Mouse (Mus musculus): ENCODE measurements around the gene Igf1. TPM values are rescaled to one million over a fixed set of nuclear protein-coding genes. Genes with fewer than 3 reads are reported as not detected.

Gene Igf1
- total RNA-seq, 2 experiments from 2014 or later = 14.5 to 14.7 TPM

GRCm38 (mm10) chr10:87894461-87895120, 36.5 kb downstream of the Igf1 start:
- intact Hi-C loops (cut with DNase I) = no loop called here
- DNase-seq = no peak

- DNase-seq = no peak
- intact Hi-C loops (cut with DNase I) = no loop called here
Measured at GRCm38 (mm10) chr10:87895351-87895750, 37.3 kb downstream of the Igf1 start.

- intact Hi-C loops (cut with DNase I) = no loop called here
- DNase-seq = no peak
Measured at GRCm38 (mm10) chr10:87897331-87897730, 39.3 kb downstream of the Igf1 start.

- DNase-seq = no peak
- intact Hi-C loops (cut with DNase I) = no loop called here
Measured at GRCm38 (mm10) chr10:87898826-87899225, 40.8 kb downstream of the Igf1 start.

GRCm38 (mm10) chr10:87901916-87902315, 43.9 kb downstream of the Igf1 start:
- DNase-seq = no peak
- intact Hi-C loops (cut with DNase I) = no loop called here

GRCm38 (mm10) chr10:87904324-87904723, 46.3 kb downstream of the Igf1 start:
- no peak for DNase-seq
- intact Hi-C loops (cut with DNase I) = no loop called here

GRCm38 (mm10) chr10:87905087-87905486, 47.0 kb downstream of the Igf1 start:
- DNase-seq = no peak
- intact Hi-C loops (cut with DNase I) = no loop called here

- intact Hi-C loops (cut with DNase I) = no loop called here
- DNase-seq = no peak
Measured at GRCm38 (mm10) chr10:87906121-87906520, 48.1 kb downstream of the Igf1 start.

- DNase-seq = no peak
- intact Hi-C loops (cut with DNase I) = no loop called here
Measured at GRCm38 (mm10) chr10:87906757-87907307, 48.8 kb downstream of the Igf1 start.

- intact Hi-C loops (cut with DNase I) = no loop called here
- no peak for DNase-seq
Measured at GRCm38 (mm10) chr10:87913852-87914251, 55.8 kb downstream of the Igf1 start.

- intact Hi-C loops (cut with DNase I) = no loop called here
- DNase-seq = no peak
Measured at GRCm38 (mm10) chr10:87914932-87915331, 56.9 kb downstream of the Igf1 start.

- DNase-seq = no peak
- intact Hi-C loops (cut with DNase I) = no loop called here
Measured at GRCm38 (mm10) chr10:87915782-87916181, 57.7 kb downstream of the Igf1 start.

- intact Hi-C loops (cut with DNase I) = no loop called here
- DNase-seq = no peak
Measured at GRCm38 (mm10) chr10:87922263-87922662, 64.2 kb downstream of the Igf1 start.

GRCm38 (mm10) chr10:87926564-87926963, 68.5 kb downstream of the Igf1 start:
- intact Hi-C loops (cut with DNase I) = no loop called here
- DNase-seq = no peak

- intact Hi-C loops (cut with DNase I) = no loop called here
- peak; percentile 42 for DNase-seq
Measured at GRCm38 (mm10) chr10:87927131-87927609, 69.1 kb downstream of the Igf1 start.

- intact Hi-C loops (cut with DNase I) = no loop called here
- DNase-seq = no peak
Measured at GRCm38 (mm10) chr10:87948192-87948591, 90.1 kb downstream of the Igf1 start.

- DNase-seq = no peak
- intact Hi-C loops (cut with DNase I) = no loop called here
Measured at GRCm38 (mm10) chr10:87971536-87971935, 113.5 kb downstream of the Igf1 start.

GRCm38 (mm10) chr10:87973911-87974631, 116.0 kb downstream of the Igf1 start:
- intact Hi-C loops (cut with DNase I) = no loop called here
- DNase-seq = no peak

- intact Hi-C loops (cut with DNase I) = no loop called here
- no peak for DNase-seq
Measured at GRCm38 (mm10) chr10:87985375-87985774, 127.3 kb downstream of the Igf1 start.

- intact Hi-C loops (cut with DNase I) = no loop called here
- peak; percentile 65 for DNase-seq
Measured at GRCm38 (mm10) chr10:87986201-87986600, 128.1 kb downstream of the Igf1 start.
